9 mouse cellular contexts compared by ENCODE assay signal in the genomic region with DNA sequence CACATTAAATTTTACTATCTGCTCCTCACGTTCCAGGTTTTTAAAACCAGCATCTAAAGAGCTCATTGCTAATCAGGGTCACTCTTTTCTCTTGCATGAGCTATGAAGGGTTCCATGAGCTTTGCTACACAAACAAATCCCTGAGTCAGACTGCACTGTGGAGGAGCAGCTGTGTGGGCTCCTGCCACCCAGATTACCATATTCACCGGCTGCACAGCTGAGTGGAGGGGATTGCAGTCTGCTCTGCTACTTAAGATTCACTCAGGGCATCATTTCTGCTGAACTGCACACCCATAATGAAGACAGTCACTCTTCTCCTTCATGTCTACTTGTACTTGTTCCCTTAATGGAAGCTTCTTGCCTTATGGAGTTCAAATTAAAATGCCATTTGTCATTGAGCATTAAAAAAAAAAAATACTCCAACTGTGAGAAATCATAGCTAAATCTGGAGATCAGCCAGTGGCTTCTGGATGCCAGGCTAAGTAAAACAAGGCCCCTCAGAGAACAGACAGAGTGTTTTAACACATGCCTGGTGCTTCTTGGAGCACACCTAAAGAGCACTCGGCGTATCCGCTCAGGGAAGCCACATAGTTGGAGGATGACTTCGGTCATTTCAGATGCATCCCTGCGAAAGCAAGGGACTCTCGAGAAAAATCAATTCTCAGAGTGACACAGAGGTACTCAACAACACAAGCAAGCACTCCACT.
A peak's percentile ranks its signal among the peaks of the same experiment; 100 is the strongest.
DNase-seq lines count a peak whose midpoint lies in the region; ATAC-seq and TF ChIP-seq lines count a peak whose summit lies in the region.
"Had no signal": no experiment of that assay in that cellular context is flagged by ENCODE, and none has a peak within 500 bp of the region (broad histone marks: within the 10 kb centered on the region; RNA-seq: fewer than 3 reads in every experiment).

No protein-coding gene starts in this region.

- peak; percentile 99 for ATAC-seq in hindbrain, postnatal 0 days
- no peak for ATAC-seq in CD4-positive, CD25-positive, alpha-beta regulatory T cell, adult 4 months
- no peak for ATAC-seq in kidney, embryonic 15.5 days (replicated peaks; ENCODE audit: low FRiP score)

- H3K9ac ChIP-seq in hindbrain, postnatal 0 days (replicated peaks; ENCODE audit: low read length) = no peak overlapping the region
- H3K9ac ChIP-seq in kidney, embryonic 15.5 days = no peak overlapping the region
- H3K9ac ChIP-seq: limb, embryonic 13.5 days had no signal

- no peak for TF ChIP-seq CTCF in hindbrain, postnatal 0 days (IDR thresholded peaks at IDR 0.05; ENCODE audit: low read depth)

- no peaks in the 10 kb centered on the region for H3K27me3 ChIP-seq in hindbrain, postnatal 0 days (ENCODE audit: insufficient read depth, low read length)
- H3K27me3 ChIP-seq in kidney, embryonic 15.5 days = no peaks in the 10 kb centered on the region
- H3K27me3 ChIP-seq: limb, embryonic 13.5 days had no signal

- H3K27ac ChIP-seq in hindbrain, postnatal 0 days = peak overlapping the region; percentile 20; the same call in 1 of the 2 replicates
- H3K27ac ChIP-seq in kidney, embryonic 15.5 days = no peak overlapping the region
- H3K27ac ChIP-seq: limb, embryonic 13.5 days had no signal

- H3K4me3 ChIP-seq in hindbrain, postnatal 0 days (ENCODE audit: low read length) = no peak overlapping the region
- H3K4me3 ChIP-seq in kidney, embryonic 15.5 days (replicated peaks) = no peak overlapping the region
- H3K4me3 ChIP-seq: limb, embryonic 13.5 days had no signal

- intact Hi-C loops in left cerebral cortex, postnatal 36 days (cut with DNase I) = no loop called here

- peak; percentile 12 for DNase-seq in embryo, embryonic 11 days
- no peak for DNase-seq in embryo, embryonic 9.5 days (ENCODE audit: extremely low spot score)
- peak; percentile 84 for DNase-seq in hindbrain, postnatal 0 days (ENCODE audit: low spot score)
- peak; percentile 45 to 60 for DNase-seq in left cerebral cortex, postnatal 36 days (ENCODE audit: low spot score in 2 of 2)
- peak; percentile 15 for DNase-seq in right cerebral cortex, postnatal 14 days
- no peak for DNase-seq in adrenal gland, adult 8-10 months

- WGBS in hindbrain, postnatal 0 days = 46% methylated on average over 8 of the region's 8 CpGs
- WGBS in kidney, embryonic 15.5 days = 83% methylated on average over 8 of the region's 8 CpGs

- H3K4me1 ChIP-seq in hindbrain, postnatal 0 days (ENCODE audit: insufficient read depth, low read length) = no peaks in the 10 kb centered on the region
- H3K4me1 ChIP-seq in kidney, embryonic 15.5 days = no peaks in the 10 kb centered on the region
- H3K4me1 ChIP-seq: limb, embryonic 13.5 days had no signal

- no peaks in the 10 kb centered on the region for H3K9me3 ChIP-seq in hindbrain, postnatal 0 days (ENCODE audit: low read length)
- no peaks in the 10 kb centered on the region for H3K9me3 ChIP-seq in kidney, embryonic 15.5 days (replicated peaks)
- H3K9me3 ChIP-seq: limb, embryonic 13.5 days had no signal

- H3K36me3 ChIP-seq in hindbrain, postnatal 0 days (ENCODE audit: insufficient read depth, low read length) = no peaks in the 10 kb centered on the region
- H3K36me3 ChIP-seq in kidney, embryonic 15.5 days = no peaks in the 10 kb centered on the region
- H3K36me3 ChIP-seq: limb, embryonic 13.5 days had no signal

- H3K4me2 ChIP-seq in hindbrain, postnatal 0 days (ENCODE audit: low read depth, low read length) = no peak overlapping the region
- H3K4me2 ChIP-seq in kidney, embryonic 15.5 days = no peak overlapping the region
- H3K4me2 ChIP-seq: limb, embryonic 13.5 days had no signal

Comparison
In these comparisons a context has a peak if more than half of its experiments do, and no peak if none do; other contexts are left out.
1. DNase-seq: peak in embryo, embryonic 11 days (single experiment), hindbrain, postnatal 0 days (single experiment), left cerebral cortex, postnatal 36 days (2 of 2) and right cerebral cortex, postnatal 14 days (single experiment); none in embryo, embryonic 9.5 days (single experiment) and adrenal gland, adult 8-10 months (single experiment).